Mouse (Mus musculus): ENCODE measurements at regions not wholly inside any gene's neighbourhood (a gene's known extent, or its start where the extent isn't known, plus 50 kb on each side); places are given as distances from the start of the nearest gene placed in this dataset.

GRCm38 (mm10) chr8:103873598-103874502 is 227.6 kb upstream of the Cdh5 start:
- no peak for DNase-seq (ENCODE audit: low spot score in 2 of 2)

- DNase-seq (ENCODE audit: low spot score in 2 of 2) = no peak
Observed at GRCm38 (mm10) chr8:103874506-103874905, 226.9 kb upstream of the Cdh5 start.

- DNase-seq (ENCODE audit: low spot score in 2 of 2) = no peak
Observed at GRCm38 (mm10) chr8:103879505-103879904, 221.9 kb upstream of the Cdh5 start.

GRCm38 (mm10) chr8:103880431-103881145 is 220.8 kb upstream of the Cdh5 start:
- no peak for DNase-seq (ENCODE audit: low spot score in 2 of 2)

GRCm38 (mm10) chr8:103881146-103881486 is 220.3 kb upstream of the Cdh5 start:
- DNase-seq (ENCODE audit: low spot score in 2 of 2) = no peak

GRCm38 (mm10) chr8:103884873-103885780 is 216.3 kb upstream of the Cdh5 start:
- DNase-seq (ENCODE audit: low spot score in 2 of 2) = no peak

- no peak for DNase-seq (ENCODE audit: low spot score in 2 of 2)
Observed at GRCm38 (mm10) chr8:103894589-103894988, 206.8 kb upstream of the Cdh5 start.

GRCm38 (mm10) chr8:103895132-103895531 is 206.3 kb upstream of the Cdh5 start:
- DNase-seq (ENCODE audit: low spot score in 2 of 2) = no peak

GRCm38 (mm10) chr8:103897463-103897862 is 204.0 kb upstream of the Cdh5 start:
- DNase-seq (ENCODE audit: low spot score in 2 of 2) = no peak

- no peak for DNase-seq (ENCODE audit: low spot score in 2 of 2)
Observed at GRCm38 (mm10) chr8:103902516-103902915, 198.9 kb upstream of the Cdh5 start.

GRCm38 (mm10) chr8:103903635-103904034 is 197.8 kb upstream of the Cdh5 start:
- DNase-seq (ENCODE audit: low spot score in 2 of 2) = no peak

GRCm38 (mm10) chr8:103907662-103908061 is 193.8 kb upstream of the Cdh5 start:
- no peak for DNase-seq (ENCODE audit: low spot score in 2 of 2)

- DNase-seq (ENCODE audit: low spot score in 2 of 2) = no peak
Observed at GRCm38 (mm10) chr8:103911287-103912015, 190.0 kb upstream of the Cdh5 start.

- DNase-seq (ENCODE audit: low spot score in 2 of 2) = no peak
Observed at GRCm38 (mm10) chr8:103912983-103913926, 188.2 kb upstream of the Cdh5 start.

GRCm38 (mm10) chr8:103913927-103914640 is 187.3 kb upstream of the Cdh5 start:
- DNase-seq (ENCODE audit: low spot score in 2 of 2) = peak in 1 of 2 experiments; percentile 3

GRCm38 (mm10) chr8:103919324-103919723 is 182.1 kb upstream of the Cdh5 start:
- DNase-seq (ENCODE audit: low spot score in 2 of 2) = no peak

- DNase-seq (ENCODE audit: low spot score in 2 of 2) = no peak
Observed at GRCm38 (mm10) chr8:103921621-103922020, 179.8 kb upstream of the Cdh5 start.

- DNase-seq (ENCODE audit: low spot score in 2 of 2) = no peak
Observed at GRCm38 (mm10) chr8:103922746-103923145, 178.7 kb upstream of the Cdh5 start.

- no peak for DNase-seq (ENCODE audit: low spot score in 2 of 2)
Observed at GRCm38 (mm10) chr8:103932681-103933080, 168.7 kb upstream of the Cdh5 start.

Measured in adrenal gland, adult 18-20 months (tissue).